ENCODE assay signal across 9 mouse cellular contexts in the genomic region with DNA sequence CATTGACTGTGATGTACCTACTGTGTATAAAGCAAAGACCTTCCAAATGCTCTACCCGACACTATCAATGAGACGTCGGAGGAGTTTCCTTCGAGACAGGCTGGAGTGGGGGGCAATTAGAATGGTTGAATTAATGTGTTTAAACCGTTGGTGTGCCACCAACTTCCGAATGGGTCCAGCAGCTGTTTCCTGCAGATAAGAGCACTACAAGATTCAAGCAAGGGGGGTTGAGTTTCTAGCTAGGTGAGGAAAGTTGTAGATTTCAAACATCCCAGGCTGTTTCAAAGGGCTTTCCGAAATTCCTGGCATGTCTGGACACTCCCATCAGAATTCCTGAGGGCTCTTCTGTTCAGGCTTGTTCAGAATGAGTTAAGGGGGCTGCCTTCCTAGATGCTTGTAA. TPM values are rescaled to one million over a fixed set of nuclear protein-coding genes. Genes with fewer than 3 reads are reported as not detected.
DNase-seq lines count a peak whose midpoint lies in the region; ATAC-seq and TF ChIP-seq lines count a peak whose summit lies in the region.
"Had no signal": no experiment of that assay in that cellular context is flagged by ENCODE, and none has a peak within 500 bp of the region (broad histone marks: within the 10 kb centered on the region; RNA-seq: fewer than 3 reads in every experiment).

No protein-coding gene starts in this region.

- H3K4me3 ChIP-seq in MEL (ENCODE audit: control insufficient read depth in 1 of 2, insufficient read depth in 1 of 2, low read depth in 2 of 2, low read length in 2 of 2): peak overlapping the region; percentile 30 to 41
- H3K4me3 ChIP-seq in heart, embryonic 13.5 days: no peak overlapping the region
- no peak overlapping the region for H3K4me3 ChIP-seq in midbrain, postnatal 0 days (ENCODE audit: low read depth, low read length)

- peak overlapping the region; percentile 53 for H3K9ac ChIP-seq in MEL (ENCODE audit: control insufficient read depth, low read depth, low read length, poor library complexity, severe bottlenecking)
- H3K9ac ChIP-seq in heart, embryonic 13.5 days: 0 out of 2 replicates have a peak overlapping the region, but pooled peaks have one; percentile 6
- no peak overlapping the region for H3K9ac ChIP-seq in midbrain, postnatal 0 days (replicated peaks; ENCODE audit: low read length, poor library complexity, severe bottlenecking)

- peak overlapping the region; percentile 35 for H3K4me2 ChIP-seq in heart, embryonic 13.5 days
- H3K4me2 ChIP-seq in midbrain, postnatal 0 days (ENCODE audit: low read depth, low read length, poor library complexity, severe bottlenecking): no peak overlapping the region

- H3K79me2 ChIP-seq in MEL (ENCODE audit: control insufficient read depth, insufficient read depth, low read length, poor library complexity): no peaks in the 10 kb centered on the region; the same call in 1 of the 2 replicates

- ATAC-seq in heart, embryonic 13.5 days (ENCODE audit: extremely low read depth, insufficient number of reproducible peaks, low FRiP score, low TSS enrichment): no peak
- ATAC-seq in midbrain, postnatal 0 days (ENCODE audit: low FRiP score): no peak
- ATAC-seq: intestine, embryonic 16.5 days had no signal

- H3K9me3 ChIP-seq in MEL (replicated peaks; ENCODE audit: insufficient read depth, low read length): no peaks in the 10 kb centered on the region
- no peaks in the 10 kb centered on the region for H3K9me3 ChIP-seq in heart, embryonic 13.5 days
- H3K9me3 ChIP-seq in midbrain, postnatal 0 days (ENCODE audit: low read length): no peaks in the 10 kb centered on the region

- TF ChIP-seq POLR2A in MEL (IDR thresholded peaks at IDR 0.05; ENCODE audit: control insufficient read depth in 1 of 2, insufficient read depth in 1 of 2, low read depth in 1 of 2, low read length in 2 of 2, poor library complexity in 1 of 2): peak in 1 of 2 experiments; percentile 40; a peak in 1 of 4 replicates

- TF ChIP-seq EP300 in MEL (IDR thresholded peaks at IDR 0.05; ENCODE audit: low read depth in 1 of 2, low read length in 2 of 2): peak; percentile 98 to 99

- peaks cover 0 to 55% of the 10 kb centered on the region in 2 experiments; a peak in 2 of 4 replicates for H3K36me3 ChIP-seq in MEL (ENCODE audit: control insufficient read depth in 1 of 2, insufficient read depth in 2 of 2, low read length in 2 of 2)
- H3K36me3 ChIP-seq in heart, embryonic 13.5 days: peaks cover 52% of the 10 kb centered on the region
- H3K36me3 ChIP-seq in midbrain, postnatal 0 days (ENCODE audit: insufficient read depth, low read length): no peaks in the 10 kb centered on the region

- H3K27ac ChIP-seq in MEL (ENCODE audit: control insufficient read depth, low read depth, low read length): peak overlapping the region; percentile 89
- peak overlapping the region; percentile 51 for H3K27ac ChIP-seq in heart, embryonic 13.5 days (replicated peaks)
- no peak overlapping the region for H3K27ac ChIP-seq in midbrain, postnatal 0 days (ENCODE audit: low read depth, low read length)

- WGBS in heart, embryonic 13.5 days: 18% methylated on average over 7 of the region's 7 CpGs
- WGBS in midbrain, postnatal 0 days: 76% methylated on average over 7 of the region's 7 CpGs

- TF ChIP-seq CTCF in MEL (IDR thresholded peaks at IDR 0.05 in 2 of 3, conservative IDR thresholded peaks at IDR 0.05 in 1 of 3; ENCODE audit: control insufficient read depth in 1 of 3, insufficient read depth in 1 of 3, low read depth in 2 of 3, low read length in 3 of 3, poor library complexity in 1 of 3, severe bottlenecking in 1 of 3): no peak
- TF ChIP-seq CTCF in midbrain, postnatal 0 days (IDR thresholded peaks at IDR 0.05): no peak

- peak; percentile 97 for DNase-seq in 416B (ENCODE audit: low read depth)
- peak; percentile 90 for DNase-seq in MEL (ENCODE audit: low read depth, low spot score)
- peak; percentile 37 to 62 for DNase-seq in lung, adult 18-20 months
- DNase-seq in cerebellum, postnatal 25 days: no peak
- DNase-seq in midbrain, postnatal 0 days (ENCODE audit: low spot score): no peak
- no peak for DNase-seq in spleen, postnatal 4 days (ENCODE audit: low spot score in 2 of 2)
- DNase-seq: gastrocnemius, postnatal 25 days had no signal

- TF ChIP-seq RAD21 in MEL (IDR thresholded peaks at IDR 0.05; ENCODE audit: low read depth, low read length): no peak

- peaks cover 36 to 37% of the 10 kb centered on the region in 2 experiments for H3K4me1 ChIP-seq in MEL (ENCODE audit: control insufficient read depth in 1 of 2, insufficient read depth in 2 of 2, low read length in 2 of 2)
- H3K4me1 ChIP-seq in heart, embryonic 13.5 days: peaks cover 71% of the 10 kb centered on the region
- no peaks in the 10 kb centered on the region; the same call in 1 of the 2 replicates for H3K4me1 ChIP-seq in midbrain, postnatal 0 days (ENCODE audit: insufficient read depth, low read length)

- no peaks in the 10 kb centered on the region for H3K27me3 ChIP-seq in MEL (ENCODE audit: control insufficient read depth in 1 of 2, insufficient read depth in 2 of 2, low read length in 2 of 2)
- H3K27me3 ChIP-seq in heart, embryonic 13.5 days (replicated peaks): no peaks in the 10 kb centered on the region
- no peaks in the 10 kb centered on the region for H3K27me3 ChIP-seq in midbrain, postnatal 0 days (ENCODE audit: insufficient read depth, low read length)

TF ChIP-seq in MEL, 35 proteins besides CTCF, POLR2A, EP300 and RAD21 (continues in another document):
- TF ChIP-seq E2F4 (IDR thresholded peaks at IDR 0.05; ENCODE audit: borderline replicate concordance, low read depth, low read length): no peak
- TF ChIP-seq MAZ (IDR thresholded peaks at IDR 0.05; ENCODE audit: low read depth, low read length): peak; percentile 93
- TF ChIP-seq TCF12 (IDR thresholded peaks at IDR 0.05; ENCODE audit: low read depth, low read length): peak; percentile 96
- no peak for TF ChIP-seq USF1 (IDR thresholded peaks at IDR 0.05; ENCODE audit: low read depth, low read length)
- TF ChIP-seq JUND (IDR thresholded peaks at IDR 0.05; ENCODE audit: low read depth, low read length): 0 out of 2 replicates have a peak, but pooled peaks have one; percentile 57
- no peak for TF ChIP-seq ZKSCAN1 (IDR thresholded peaks at IDR 0.05; ENCODE audit: low read depth, low read length)
- no peak; the same call in 1 of the 2 replicates for TF ChIP-seq MXI1 (IDR thresholded peaks at IDR 0.05; ENCODE audit: low read depth, low read length)
- TF ChIP-seq HCFC1 (IDR thresholded peaks at IDR 0.05; ENCODE audit: low read depth, low read length): no peak; the same call in 1 of the 2 replicates
- TF ChIP-seq USF2 (IDR thresholded peaks at IDR 0.05; ENCODE audit: borderline replicate concordance in 1 of 2, insufficient read depth in 1 of 2, low read depth in 1 of 2, low read length in 2 of 2): no peak
- no peak for TF ChIP-seq SMC3 (IDR thresholded peaks at IDR 0.05; ENCODE audit: low read depth, low read length)
- peak; percentile 78; the same call in 1 of the 2 replicates for TF ChIP-seq BHLHE40 (IDR thresholded peaks at IDR 0.05; ENCODE audit: borderline replicate concordance, low read depth, low read length)
- peak; percentile 52; the same call in 1 of the 2 replicates for TF ChIP-seq TBP (IDR thresholded peaks at IDR 0.05; ENCODE audit: low read depth, low read length)
- no peak for TF ChIP-seq MEF2A (IDR thresholded peaks at IDR 0.05; ENCODE audit: extremely low read depth, insufficient replicate concordance, low read depth, low read length, poor library complexity, severe bottlenecking)
- 0 out of 2 replicates have a peak, but pooled peaks have one; percentile 13 for TF ChIP-seq MYC (IDR thresholded peaks at IDR 0.05; ENCODE audit: low read depth, low read length)
- TF ChIP-seq MAFK (IDR thresholded peaks at IDR 0.05; ENCODE audit: borderline replicate concordance, low read depth, low read length): 0 out of 2 replicates have a peak, but pooled peaks have one; percentile 52
- TF ChIP-seq MAX (IDR thresholded peaks at IDR 0.05; ENCODE audit: low read length): peak; percentile 54; the same call in 1 of the 2 replicates
- TF ChIP-seq NELFE (IDR thresholded peaks at IDR 0.05; ENCODE audit: low read depth, low read length): no peak; the same call in 1 of the 2 replicates
- peak; percentile 62 for TF ChIP-seq CHD2 (IDR thresholded peaks at IDR 0.05; ENCODE audit: low read length)
- TF ChIP-seq ZC3H11A (IDR thresholded peaks at IDR 0.05; ENCODE audit: low read depth, low read length): no peak
- TF ChIP-seq POLR2AphosphoS5 (IDR thresholded peaks at IDR 0.05; ENCODE audit: borderline replicate concordance, low read depth, low read length): no peak
- TF ChIP-seq KAT2A (conservative IDR thresholded peaks at IDR 0.05; ENCODE audit: low read depth, low read length): no peak; the same call in 1 of the 2 replicates
- peak; percentile 96 for TF ChIP-seq MYB (IDR thresholded peaks at IDR 0.05; ENCODE audit: low read depth, low read length)
- TF ChIP-seq UBTF (IDR thresholded peaks at IDR 0.05; ENCODE audit: borderline replicate concordance, insufficient read depth, low read depth, low read length): no peak
- TF ChIP-seq ELF1 (IDR thresholded peaks at IDR 0.05; ENCODE audit: low read depth, low read length): no peak
- no peak for TF ChIP-seq ZNF384 (IDR thresholded peaks at IDR 0.05; ENCODE audit: low read depth, low read length)
- TF ChIP-seq GATA1 (IDR thresholded peaks at IDR 0.05; ENCODE audit: low read depth, low read length): peak; percentile 94
- peak; percentile 84 for TF ChIP-seq SIN3A (IDR thresholded peaks at IDR 0.05; ENCODE audit: low read length)
- no peak; the same call in 1 of the 2 replicates for TF ChIP-seq CHD1 (IDR thresholded peaks at IDR 0.05; ENCODE audit: low read depth, low read length)

RNA-seq across cellular contexts. Expression of a gene that starts 22.9 kb away (rescaled TPM):
- total RNA-seq in MEL (2012; rRNA removed): 1.5 and 4.9 TPM in 2 replicates
- 1 to 10 TPM in 1 of 2 experiments, not detected in 1; 3.1 TPM for polyA plus RNA-seq in MEL (2012; ENCODE audit: insufficient read depth in 1 of 2, insufficient read length in 2 of 2, low read depth in 1 of 2, low replicate concordance in 2 of 2, missing spikeins in 1 of 2)
- 43.8 and 54.8 TPM in 2 replicates for polyA plus RNA-seq in heart, embryonic 13.5 days (2015; fragmentation: Nextera tagmentation; extraction: Ambion mirVana)
- 0.94 and 1.3 TPM in 2 replicates for total RNA-seq in midbrain, postnatal 0 days (2014; rRNA removed)
- 0.65 and 1.3 TPM in 2 replicates for polyA plus RNA-seq in midbrain, postnatal 0 days (2015; fragmentation: Nextera tagmentation; extraction: Ambion mirVana)

RNA-seq across cellular contexts. Expression of a gene that starts 54.6 kb away (rescaled TPM):
- 0.04 and 0.07 TPM in 2 replicates for total RNA-seq in MEL (2012; rRNA removed)
- under 1 TPM in 1 of 2 experiments, not detected in 1; 0.25 TPM for polyA plus RNA-seq in MEL (2012; ENCODE audit: insufficient read depth in 1 of 2, insufficient read length in 2 of 2, low read depth in 1 of 2, low replicate concordance in 2 of 2, missing spikeins in 1 of 2)
- polyA plus RNA-seq in heart, embryonic 13.5 days (2015; fragmentation: Nextera tagmentation; extraction: Ambion mirVana): 9.3 and 12.1 TPM in 2 replicates
- total RNA-seq in midbrain, postnatal 0 days (2014; rRNA removed): 1.2 and 1.9 TPM in 2 replicates
- 1.8 and 2.4 TPM in 2 replicates for polyA plus RNA-seq in midbrain, postnatal 0 days (2015; fragmentation: Nextera tagmentation; extraction: Ambion mirVana)

Comparison
In these comparisons a context has a peak if more than half of its experiments do, and no peak if none do; other contexts are left out.
1. DNase-seq: peak in 416B (single experiment), MEL (single experiment) and lung, adult 18-20 months (2 of 2); none in cerebellum, postnatal 25 days (0 of 2), midbrain, postnatal 0 days (single experiment) and spleen, postnatal 4 days (0 of 2).
2. H3K4me3 ChIP-seq: peak in MEL (2 of 2); none in heart, embryonic 13.5 days (single experiment) and midbrain, postnatal 0 days (single experiment).
3. RNA of a gene that starts 22.9 kb away (polyA plus RNA-seq): 43.8 to 54.8 TPM in heart, embryonic 13.5 days; 3.1 TPM in MEL and 0.65 to 1.3 TPM in midbrain, postnatal 0 days; every median in the first group is over 10 times any median in the second.